Mouse (Mus musculus) midbrain, embryonic 11.5 days (tissue): ENCODE measurements around the gene Olfr690. TPM values are rescaled to one million over a fixed set of nuclear protein-coding genes. Genes with fewer than 3 reads are reported as not detected.

Source experiments
- ATAC-seq: fragments of 200-750 bp; cut with Nextera tagmentation; 2 replicates; pipeline ENCODE4 v1.8.0; 2017; ENCODE audit warnings: moderate TSS enrichment, moderate library complexity; ENCODE audit not compliant: low FRiP score
- DNase-seq: peaks from one replicate; pipeline ENCODE4 v3.0.0; 2015; ENCODE audit warnings: low spot score; ENCODE audit errors: missing footprints
- H3K27ac ChIP-seq: fragments of 300-500 bp; sonication (generic); 2 replicates; pipeline ENCODE4 v1.5.1; 2014; ENCODE audit warnings: low read depth, low read length
- H3K27me3 ChIP-seq: fragments of 300-500 bp; sonication (generic); 2 replicates; pipeline ENCODE4 v1.6.1; 2014; ENCODE audit warnings: mild to moderate bottlenecking, low read length, moderate library complexity, mixed read lengths; ENCODE audit not compliant: control insufficient read depth, insufficient read depth
- H3K36me3 ChIP-seq: fragments of 300-500 bp; sonication (generic); 2 replicates; pipeline ENCODE4 v1.6.1; 2014; ENCODE audit warnings: mild to moderate bottlenecking, low read length, moderate library complexity, mixed read lengths; ENCODE audit not compliant: control insufficient read depth, insufficient read depth
- H3K4me1 ChIP-seq: fragments of 300-500 bp; sonication (generic); 2 replicates; pipeline ENCODE4 v1.6.1; 2014; ENCODE audit warnings: low read length; ENCODE audit not compliant: control insufficient read depth, insufficient read depth
- H3K4me2 ChIP-seq: fragments of 300-500 bp; sonication (generic); 2 replicates; pipeline ENCODE4 v1.6.1; 2014; ENCODE audit warnings: mild to moderate bottlenecking, moderate library complexity
- H3K4me3 ChIP-seq: fragments of 300-500 bp; sonication (generic); 2 replicates; pipeline ENCODE4 v1.5.1; 2014; ENCODE audit warnings: low read depth, low read length
- H3K9ac ChIP-seq: fragments of 300-500 bp; sonication (generic); 2 replicates; pipeline ENCODE4 v1.6.1; 2014; ENCODE audit warnings: low read length
- H3K9me3 ChIP-seq: fragments of 300-500 bp; sonication (generic); 2 replicates; pipeline ENCODE4 v1.6.1; 2016; ENCODE audit warnings: low read length; ENCODE audit not compliant: control insufficient read depth
- WGBS: fragments of 180-500 bp; shearing (Covaris S2); extraction: QIAGEN DNeasy Blood & Tissue Kit; methylation state at CpG from one replicate; pipeline ENCODE4 v1.1.7; 2014; 5-methylcytosine and 5-hydroxymethylcytosine counted together
- polyA plus RNA-seq: library from polyadenylated mRNA; unstranded; fragments of >200 nt; fragmentation: Nextera tagmentation; extraction: Ambion mirVana; gene quantifications from 2 replicates; pipeline ENCODE4 v1.2.1, GENCODE M21; 2014

Olfr690 gene
- not detected in 2 replicates for polyA plus RNA-seq

GRCm38 (mm10) chr7:105334004-105334403, at the start of gene Olfr690:
Gene Olfr690 (minus strand): TSS chr7:105334104.
- Histone ChIP-seq H3K9me3 (no peaks in the 10 kb centered on the region; the same call in 1 of the 2 replicates), H3K27me3 (no peaks in the 10 kb centered on the region), H3K27ac (no peak within 1 kb of the TSS), H3K9ac (no peak within 1 kb of the TSS), H3K36me3 (no peaks in the 10 kb centered on the region), H3K4me1 (no peaks in the 10 kb centered on the region), H3K4me2 (no peak within 1 kb of the TSS), H3K4me3 (no peak within 1 kb of the TSS)
- DNase-seq (no peak), ATAC-seq (no peak)
- 85% methylated on average over 1 of the region's 1 CpGs for WGBS

- H3K27me3 ChIP-seq, result no peaks in the 10 kb centered on the region
- H3K9me3 ChIP-seq, result no peaks in the 10 kb centered on the region
- H3K27ac ChIP-seq, result no peak overlapping the region
- no peak overlapping the region for H3K9ac ChIP-seq
- ATAC-seq, result no peak
- peaks cover 34% of the 10 kb centered on the region for H3K36me3 ChIP-seq
- H3K4me3 ChIP-seq, result no peak overlapping the region
- no peak for DNase-seq
- H3K4me1 ChIP-seq, result no peaks in the 10 kb centered on the region
- 92% methylated on average over 3 of the region's 3 CpGs for WGBS
- H3K4me2 ChIP-seq, result no peak overlapping the region
Observed at GRCm38 (mm10) chr7:105380329-105380728, 46.4 kb upstream of the Olfr690 start.

- no peak for ATAC-seq
- Histone ChIP-seq H3K36me3 (peaks cover 11% of the 10 kb centered on the region; the same call in 1 of the 2 replicates), H3K4me1 (no peaks in the 10 kb centered on the region)
Observed at GRCm38 (mm10) chr7:105374866-105375265, 41.0 kb upstream of the Olfr690 start, which contains the start of gene Gm5901. Gene Gm5901 (plus strand): TSS chr7:105375038.

GRCm38 (mm10) chr7:105373976-105374375, 40.1 kb upstream of the Olfr690 start:
- WGBS, result 92% methylated on average over 3 of the region's 3 CpGs
- no peak overlapping the region for H3K27ac ChIP-seq
- H3K4me2 ChIP-seq, result no peak overlapping the region
- H3K9ac ChIP-seq, result no peak overlapping the region
- H3K27me3 ChIP-seq, result no peaks in the 10 kb centered on the region
- H3K4me1 ChIP-seq, result no peaks in the 10 kb centered on the region
- no peaks in the 10 kb centered on the region for H3K9me3 ChIP-seq
- H3K4me3 ChIP-seq, result no peak overlapping the region
- no peak for DNase-seq
- no peak for ATAC-seq
- H3K36me3 ChIP-seq, result peaks cover 10% of the 10 kb centered on the region; the same call in 1 of the 2 replicates

More at GRCm38 (mm10) chr7:105374866-105375265, 41.0 kb upstream of the Olfr690 start, which contains the start of gene Gm5901:
- Histone ChIP-seq H3K4me2 (no peak within 1 kb of the TSS), H3K4me3 (no peak within 1 kb of the TSS), H3K27ac (no peak within 1 kb of the TSS), H3K9me3 (no peaks in the 10 kb centered on the region), H3K9ac (no peak within 1 kb of the TSS), H3K27me3 (no peaks in the 10 kb centered on the region)
- no peak for DNase-seq
- 89% methylated on average over 1 of the region's 1 CpGs for WGBS

GRCm38 (mm10) chr7:105373509-105373908, 39.6 kb upstream of the Olfr690 start:
- DNase-seq (no peak), ATAC-seq (no peak)
- WGBS, result 92% methylated on average over 4 of the region's 4 CpGs
- no peaks in the 10 kb centered on the region for H3K9me3 ChIP-seq
- H3K27me3 ChIP-seq, result no peaks in the 10 kb centered on the region
- no peaks in the 10 kb centered on the region for H3K4me1 ChIP-seq
- no peak overlapping the region for H3K4me3 ChIP-seq
- H3K36me3 ChIP-seq, result peaks cover 5% of the 10 kb centered on the region; the same call in 1 of the 2 replicates
- H3K4me2 ChIP-seq, result no peak overlapping the region
- H3K9ac ChIP-seq, result no peak overlapping the region
- H3K27ac ChIP-seq, result no peak overlapping the region

- WGBS, result 81% methylated on average over 1 of the region's 1 CpGs
- H3K4me3 ChIP-seq, result no peak overlapping the region
- no peak overlapping the region for H3K4me2 ChIP-seq
- H3K9me3 ChIP-seq, result no peaks in the 10 kb centered on the region
- no peaks in the 10 kb centered on the region for H3K4me1 ChIP-seq
- H3K36me3 ChIP-seq, result peaks cover 5% of the 10 kb centered on the region; the same call in 1 of the 2 replicates
- no peak overlapping the region for H3K9ac ChIP-seq
- no peak overlapping the region for H3K27ac ChIP-seq
- H3K27me3 ChIP-seq, result no peaks in the 10 kb centered on the region
- DNase-seq, result peak; percentile 56
- no peak for ATAC-seq
Observed at GRCm38 (mm10) chr7:105372912-105373311, 39.0 kb upstream of the Olfr690 start.

- Histone ChIP-seq H3K4me2 (no peak overlapping the region), H3K9me3 (no peaks in the 10 kb centered on the region), H3K9ac (no peak overlapping the region), H3K27me3 (no peaks in the 10 kb centered on the region), H3K4me3 (no peak overlapping the region), H3K4me1 (no peaks in the 10 kb centered on the region), H3K27ac (no peak overlapping the region), H3K36me3 (no peaks in the 10 kb centered on the region; the same call in 1 of the 2 replicates)
- WGBS, result 96% methylated on average over 4 of the region's 4 CpGs
- DNase-seq (peak; percentile 78), ATAC-seq (0 out of 2 replicates have a peak, but pooled peaks have one; percentile 27)
Observed at GRCm38 (mm10) chr7:105368521-105368920, 34.6 kb upstream of the Olfr690 start.

GRCm38 (mm10) chr7:105367930-105368329, 34.0 kb upstream of the Olfr690 start, which contains the start of gene Olfr692:
Gene Olfr692 (plus strand): TSS chr7:105368230.
- Histone ChIP-seq H3K9me3 (no peaks in the 10 kb centered on the region), H3K27me3 (no peaks in the 10 kb centered on the region), H3K9ac (no peak within 1 kb of the TSS), H3K27ac (no peak within 1 kb of the TSS), H3K36me3 (no peaks in the 10 kb centered on the region; the same call in 1 of the 2 replicates), H3K4me3 (no peak within 1 kb of the TSS), H3K4me1 (no peaks in the 10 kb centered on the region), H3K4me2 (no peak within 1 kb of the TSS)
- WGBS, result 97% methylated on average over 1 of the region's 1 CpGs
- ATAC-seq (no peak), DNase-seq (no peak)

GRCm38 (mm10) chr7:105367268-105367667, 33.4 kb upstream of the Olfr690 start:
- DNase-seq, result peak; percentile 33
- no peak for ATAC-seq
- Histone ChIP-seq H3K4me2 (no peak overlapping the region), H3K36me3 (no peaks in the 10 kb centered on the region; the same call in 1 of the 2 replicates), H3K9me3 (no peaks in the 10 kb centered on the region), H3K4me3 (no peak overlapping the region), H3K4me1 (no peaks in the 10 kb centered on the region), H3K27me3 (no peaks in the 10 kb centered on the region), H3K9ac (no peak overlapping the region), H3K27ac (no peak overlapping the region)
- 93% methylated on average over 5 of the region's 5 CpGs for whole genome bisulfite sequencing
